Mouse (Mus musculus): ENCODE measurements around the gene Spata25. TPM values are rescaled to one million over a fixed set of nuclear protein-coding genes. Genes with fewer than 3 reads are reported as not detected.

Spata25 gene
- total RNA-seq, 4 experiments from 2014 or later = 0.54 to 1.3 TPM; not detected in 2

- no peak for DNase-seq (ENCODE audit: low spot score in 2 of 2)
These were observed 44.3 kb downstream of the Spata25 start for GRCm38 (mm10) chr2:164783926-164784581.

- no peak for DNase-seq (ENCODE audit: low spot score in 2 of 2)
These were observed 46.5 kb downstream of the Spata25 start for GRCm38 (mm10) chr2:164781876-164782275.

GRCm38 (mm10) chr2:164779481-164780086, 48.8 kb downstream of the Spata25 start, which contains the start of gene Tnnc2:
Gene Tnnc2 (minus strand): TSS chr2:164779967.
- DNase-seq (ENCODE audit: low spot score in 2 of 2) = no peak

- DNase-seq (ENCODE audit: low spot score in 2 of 2) = no peak
These were observed 49.5 kb downstream of the Spata25 start for GRCm38 (mm10) chr2:164778809-164779208.

- no peak for DNase-seq (ENCODE audit: low spot score in 2 of 2)
These were observed 50.4 kb downstream of the Spata25 start for GRCm38 (mm10) chr2:164778015-164778287.

GRCm38 (mm10) chr2:164777246-164778014, 50.9 kb downstream of the Spata25 start:
- no peak for DNase-seq (ENCODE audit: low spot score in 2 of 2)

- no peak for DNase-seq (ENCODE audit: low spot score in 2 of 2)
These were observed 51.5 kb downstream of the Spata25 start for GRCm38 (mm10) chr2:164776801-164777200.

Other genes with a start within 250 kb of the Spata25 start
- not detected for gene Wfdc6a, start 243.1 kb downstream of the Spata25 start, total RNA-seq (2022)
- gene Eppin, start 234.9 kb downstream of the Spata25 start, total RNA-seq (2022) = not detected
- gene Wfdc6b, start 215.0 kb downstream of the Spata25 start, total RNA-seq (2022) = not detected
- gene Wfdc8, start 214.9 kb downstream of the Spata25 start, total RNA-seq (2022) = not detected
- not detected for gene Wfdc16, start 189.7 kb downstream of the Spata25 start, total RNA-seq (2022)
- gene Wfdc10, start 172.5 kb downstream of the Spata25 start, total RNA-seq (2022) = not detected
- not detected for gene Wfdc9, start 172.0 kb downstream of the Spata25 start, total RNA-seq (2022)
- not detected for gene Wfdc11, start 154.4 kb downstream of the Spata25 start, total RNA-seq (2022)
- gene Wfdc13, start 143.4 kb downstream of the Spata25 start, total RNA-seq (2022) = not detected
- gene Spint4, start 130.0 kb downstream of the Spata25 start, total RNA-seq (2022) = not detected
- gene Spint5, start 113.2 kb downstream of the Spata25 start, total RNA-seq (2022) = not detected
- 1 to 10 TPM in 3 of 4 experiments, under 1 TPM in 1; 0.99 to 2.4 (median 1.8) TPM for gene Wfdc3, start 82.6 kb downstream of the Spata25 start, total RNA-seq (2022)
- 10 to 100 TPM; 32.6 to 36.7 (median 35.3) TPM for gene Dnttip1, start 82.6 kb downstream of the Spata25 start, total RNA-seq (2022)
- under 1 TPM in 3 of 4 experiments, not detected in 1; 0.33 to 0.81 (median 0.48) TPM for gene Ube2c, start 58.6 kb downstream of the Spata25 start, total RNA-seq (2022)
- 1 to 10 TPM in 1 of 4 experiments, not detected in 3; 1.4 TPM for gene Tnnc2, start 48.6 kb downstream of the Spata25 start, total RNA-seq (2022)
- gene Snx21, start 42.7 kb downstream of the Spata25 start, total RNA-seq (2022) = 10 to 100 TPM; 33.0 to 44.9 (median 39.9) TPM
- gene Acot8, start 23.7 kb downstream of the Spata25 start, total RNA-seq (2022) = 10 to 100 TPM; 25.1 to 34.0 (median 27.7) TPM
- gene Zswim3, start 23.4 kb downstream of the Spata25 start, total RNA-seq (2022) = 10 to 100 TPM in 1 of 4 experiments, 1 to 10 TPM in 3; 8.3 to 10.2 (median 9.5) TPM
- 10 to 100 TPM; 22.2 to 25.1 (median 22.9) TPM for gene Zswim1, start 5.9 kb downstream of the Spata25 start, total RNA-seq (2022)
- 100 to 1,000 TPM in 3 of 4 experiments, 10 to 100 TPM in 1; 96.9 to 242 (median 147) TPM for gene Ctsa, start 4.3 kb upstream of the Spata25 start, total RNA-seq (2022)
- gene Neurl2, start 4.9 kb upstream of the Spata25 start, total RNA-seq (2022) = 1 to 10 TPM; 1.6 to 4.9 (median 3.6) TPM
- 100 to 1,000 TPM in 2 of 4 experiments, 10 to 100 TPM in 2; 81.0 to 114 (median 96.0) TPM for gene Pltp, start 29.2 kb upstream of the Spata25 start, total RNA-seq (2022)
- gene Pcif1, start 50.8 kb upstream of the Spata25 start, total RNA-seq (2022) = 10 to 100 TPM; 40.5 to 62.8 (median 49.0) TPM
- 10 to 100 TPM; 24.8 to 33.0 (median 29.0) TPM for gene Zfp335, start 83.2 kb upstream of the Spata25 start, total RNA-seq (2022)
- 1 to 10 TPM; 1.5 to 2.2 (median 2.0) TPM for gene Mmp9, start 112.2 kb upstream of the Spata25 start, total RNA-seq (2022)
- gene Slc12a5, start 132.3 kb upstream of the Spata25 start, total RNA-seq (2022) = 100 to 1,000 TPM; 370 to 437 (median 422) TPM
- 10 to 100 TPM; 46.2 to 63.5 (median 55.9) TPM for gene Ncoa5, start 206.3 kb upstream of the Spata25 start, total RNA-seq (2022)
- 1 to 10 TPM in 1 of 4 experiments, under 1 TPM in 3; 0.22 to 1.0 (median 0.58) TPM for gene Cd40, start 227.1 kb upstream of the Spata25 start, total RNA-seq (2022)

All from layer of hippocampus, adult 8-10 months (tissue).